Mouse (Mus musculus) left cerebral cortex, postnatal 36 days (tissue): Measurements from ENCODE around the gene Art2b. TPM values are rescaled to one million over a fixed set of nuclear protein-coding genes. Genes with fewer than 3 reads are reported as not detected.
A peak's percentile ranks its signal among the peaks of the same experiment; 100 is the strongest.
"Not testable (repeated sequence)": the region's sequence is repeated elsewhere in the genome, so short reads cannot be mapped to it uniquely, and the experiment has no call there.

ENCODE experiments used
- DNase-seq, 2 experiments: peaks; one replicate each; pipeline ENCODE4 v3.0.0; 2021 to 2022; ENCODE audit warnings: low spot score in 2 of 2, mixed read lengths in 1 of 2
- intact Hi-C: fragments of 180-260 bp; cut with DNase I; formaldehyde crosslinking; loops from one replicate; pipeline ENCODE4 v1.15.1; 2025
- total RNA-seq, 2 experiments: library from RNA; stranded (reverse); gene quantifications; 2 replicates each; pipeline ENCODE4 v1.2.3; 2021

Gene Art2b
- total RNA-seq, 2 experiments from 2014 or later, result not detected

DNA sequence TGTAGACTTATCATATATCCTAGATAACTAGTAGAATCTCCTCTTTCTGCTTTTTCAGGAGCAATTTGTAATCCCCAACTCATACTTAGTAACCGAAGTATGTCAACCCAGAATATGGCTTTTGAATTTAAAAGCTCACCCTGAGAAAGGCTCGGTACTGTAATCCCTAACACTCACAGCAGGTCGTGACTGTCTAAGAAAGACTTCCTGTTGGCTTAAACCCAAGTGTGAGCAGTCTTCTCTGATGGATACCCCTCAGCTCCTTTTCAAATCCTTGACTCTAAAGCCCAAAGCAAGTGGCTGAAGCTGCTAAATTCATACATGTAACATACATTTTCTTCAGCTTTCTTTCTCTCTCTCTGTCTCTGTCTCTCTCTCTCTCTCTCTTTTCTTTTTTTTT lies 11.0 kb downstream of the Art2b start:
- DNase-seq, result no peak
- intact Hi-C loops, result no loop called here

DNA sequence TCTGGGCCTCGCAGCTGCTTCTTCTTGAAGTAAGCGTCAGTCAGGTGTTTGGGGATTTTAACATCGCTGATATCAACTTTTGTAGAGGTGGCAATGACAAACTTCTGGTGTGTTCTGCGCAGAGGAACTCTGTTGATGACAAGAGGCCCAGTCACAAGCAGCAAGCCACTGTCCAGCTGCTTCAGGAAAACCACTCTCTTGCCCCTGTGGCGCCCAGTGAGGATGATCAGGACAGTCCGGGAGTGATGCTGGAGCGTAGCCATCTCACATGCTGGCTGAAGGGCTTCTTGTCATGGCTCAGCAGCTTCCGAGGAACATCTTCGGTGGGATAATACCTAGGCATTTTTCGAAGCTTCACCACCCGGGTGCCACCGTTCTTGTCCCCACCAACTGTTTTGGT lies 11.8 kb downstream of the Art2b start:
- intact Hi-C loops, DNase-seq: not testable (repeated sequence)

- DNase-seq, result no peak
- intact Hi-C loops, result no loop called here
These were observed 21.3 kb downstream of the Art2b start for GRCm38 (mm10) chr7:101564086-101564485.

DNA sequence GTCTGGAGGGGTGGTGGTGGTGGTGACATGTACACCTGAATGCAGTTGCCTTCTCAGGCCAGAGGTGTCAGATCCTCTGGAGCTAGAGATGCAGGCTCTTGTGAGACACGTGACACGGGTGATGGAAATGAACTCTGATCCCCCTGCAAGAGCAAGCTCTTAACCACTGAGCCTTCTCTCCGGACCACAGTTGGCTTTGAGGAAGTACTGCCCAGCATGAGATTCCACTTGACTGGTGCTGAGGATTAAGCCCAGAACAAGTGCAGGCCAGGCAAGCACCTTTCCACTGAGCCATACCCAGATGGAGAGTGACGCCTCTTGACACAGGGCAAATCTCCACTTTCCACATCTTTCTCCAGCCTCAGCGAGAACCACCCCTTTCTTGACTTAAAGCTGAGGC lies 26.0 kb downstream of the Art2b start:
- intact Hi-C loops, DNase-seq: not testable (repeated sequence)

GRCm38 (mm10) chr7:101557391-101557790 lies 28.0 kb downstream of the Art2b start:
- no peak for DNase-seq
- intact Hi-C loops, result loop anchor here (2.0 kb wide), 1 partner anchor 25 kb away; no protein-coding TSS in a partner anchor

DNA sequence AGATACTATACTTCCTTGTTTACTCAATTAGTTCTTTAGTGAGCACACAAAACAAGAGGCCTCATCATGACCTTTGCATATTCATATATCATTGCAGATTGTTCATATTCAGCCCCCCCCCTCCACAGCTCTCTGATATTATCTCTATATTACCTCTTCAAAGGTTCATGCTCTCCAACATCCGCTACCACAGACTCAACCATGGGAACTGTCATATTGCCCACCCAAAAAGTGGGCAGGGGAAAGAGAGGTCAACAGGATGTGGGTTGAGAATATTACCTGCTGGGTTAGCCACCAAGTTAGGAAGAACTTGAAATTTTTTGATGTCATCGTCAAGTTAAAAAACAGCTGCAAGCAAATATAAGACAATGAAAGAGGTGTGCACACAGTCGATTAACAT lies 29.9 kb downstream of the Art2b start:
- DNase-seq, intact Hi-C loops: not testable (repeated sequence)

GRCm38 (mm10) chr7:101551530-101551929 lies 33.9 kb downstream of the Art2b start:
- intact Hi-C loops, result no loop called here
- DNase-seq, result no peak

DNA sequence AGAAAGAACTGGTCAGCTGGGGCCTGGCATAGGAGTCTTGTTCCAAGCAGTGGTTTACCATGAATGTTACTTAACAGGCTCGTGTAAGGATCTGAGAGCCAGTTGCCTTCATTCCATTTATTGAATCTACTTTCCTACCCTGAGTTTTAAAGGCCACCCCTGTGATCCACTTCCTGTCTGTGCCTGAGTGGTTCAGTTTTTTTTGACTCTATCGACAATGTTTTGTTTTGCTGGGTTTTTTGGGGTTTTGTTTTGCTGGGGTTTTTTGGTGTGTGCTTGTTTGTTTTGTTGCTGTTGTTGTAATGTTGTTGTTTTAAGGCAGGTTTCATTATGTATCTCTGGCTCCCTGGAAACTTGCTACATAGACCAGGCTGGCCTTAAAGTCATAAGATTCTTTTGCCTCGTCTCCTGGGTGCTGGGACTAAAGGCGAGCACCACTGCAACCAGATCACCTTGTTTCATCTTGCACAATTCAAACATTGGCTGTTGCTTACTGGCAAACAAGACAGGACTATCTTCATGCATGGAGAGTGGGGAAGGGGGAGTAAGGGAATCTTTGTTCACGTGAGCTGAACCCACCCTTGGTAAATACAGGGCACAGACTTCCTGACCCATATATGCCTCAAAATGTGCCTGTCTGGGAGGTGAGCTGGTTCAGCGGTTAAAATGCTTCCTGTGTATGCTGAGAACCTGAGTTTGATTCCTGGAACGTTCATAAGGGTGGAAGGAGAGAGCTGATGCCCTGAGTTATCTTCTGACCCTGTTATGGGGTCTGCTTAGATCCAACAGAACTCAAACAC lies 34.5 kb downstream of the Art2b start:
- intact Hi-C loops, result no loop called here
- no peak for DNase-seq

GRCm38 (mm10) chr7:101549266-101549665 lies 36.1 kb downstream of the Art2b start:
- no peak for DNase-seq
- intact Hi-C loops, result no loop called here

DNA sequence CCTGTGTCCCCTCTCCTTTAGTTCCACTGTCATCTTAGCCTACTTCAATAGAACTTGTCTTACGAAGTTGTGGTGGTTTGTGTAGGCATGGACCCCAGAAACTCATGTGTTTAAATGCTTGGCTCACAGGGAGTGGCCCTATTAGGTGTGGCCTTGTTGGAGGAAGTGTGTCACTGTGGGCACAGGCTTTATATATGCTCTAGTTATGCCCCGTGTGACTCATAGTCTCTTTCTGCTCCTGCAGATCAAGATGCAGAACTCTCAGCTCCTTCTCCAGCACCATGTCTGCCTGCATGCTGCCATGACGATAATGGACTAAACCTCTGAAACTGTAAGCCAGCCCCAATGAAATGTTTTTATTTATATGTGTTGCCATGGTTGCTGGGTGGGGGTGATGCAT lies 37.7 kb downstream of the Art2b start:
- no peak for DNase-seq
- intact Hi-C loops, result no loop called here

GRCm38 (mm10) chr7:101541734-101542133 lies 43.7 kb downstream of the Art2b start:
- intact Hi-C loops, result loop anchor here (1.0 kb wide), 2 partner anchors 76 to 91 kb away; no protein-coding TSS in a partner anchor
- DNase-seq, result peak; percentile 41 to 43

DNA sequence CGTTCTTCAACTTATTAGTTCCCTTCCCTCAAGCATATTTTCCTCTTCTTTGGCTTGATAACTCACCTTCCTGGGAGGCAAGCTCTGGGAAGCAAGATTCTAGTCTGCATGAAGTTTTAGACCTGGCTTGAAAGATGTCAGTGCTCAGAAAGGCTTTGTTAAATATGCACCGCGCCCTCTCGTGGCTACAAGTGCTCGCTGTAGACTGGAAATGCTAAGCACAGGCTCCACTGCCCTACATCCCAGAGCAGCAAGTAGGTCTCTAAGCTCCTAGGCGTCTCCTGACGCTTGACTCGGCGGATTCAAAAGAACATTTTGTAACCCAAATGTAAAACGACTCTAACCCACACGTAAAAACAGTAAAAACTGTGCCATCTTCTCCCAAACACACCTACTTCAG lies 44.3 kb downstream of the Art2b start:
- intact Hi-C loops, result loop anchor here (1.0 kb wide), 2 partner anchors 76 to 91 kb away; no protein-coding TSS in a partner anchor
- DNase-seq, result peak; percentile 78 to 81

DNA sequence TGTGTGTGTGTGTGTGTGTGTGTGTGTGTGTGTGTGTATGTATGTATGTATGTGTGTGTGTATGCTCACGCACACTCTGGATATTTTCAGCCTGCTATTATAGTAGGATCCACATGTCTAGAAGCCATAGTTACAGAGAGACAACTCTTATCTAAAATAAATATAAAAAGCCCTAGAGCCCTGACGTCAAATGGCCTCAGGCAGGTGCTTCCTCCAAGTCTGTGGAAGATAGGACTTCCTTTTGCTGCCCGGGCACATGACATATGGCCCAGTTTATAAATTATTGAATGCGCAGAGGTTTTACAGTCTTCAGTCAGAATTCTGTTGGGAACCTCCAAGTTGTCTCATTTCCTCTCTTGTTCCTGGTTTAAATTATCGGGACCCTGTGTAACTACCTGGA lies 44.7 kb downstream of the Art2b start:
- no peak for DNase-seq
- intact Hi-C loops, result loop anchor here (1.0 kb wide), 2 partner anchors 77 to 90 kb away; no protein-coding TSS in a partner anchor

DNA sequence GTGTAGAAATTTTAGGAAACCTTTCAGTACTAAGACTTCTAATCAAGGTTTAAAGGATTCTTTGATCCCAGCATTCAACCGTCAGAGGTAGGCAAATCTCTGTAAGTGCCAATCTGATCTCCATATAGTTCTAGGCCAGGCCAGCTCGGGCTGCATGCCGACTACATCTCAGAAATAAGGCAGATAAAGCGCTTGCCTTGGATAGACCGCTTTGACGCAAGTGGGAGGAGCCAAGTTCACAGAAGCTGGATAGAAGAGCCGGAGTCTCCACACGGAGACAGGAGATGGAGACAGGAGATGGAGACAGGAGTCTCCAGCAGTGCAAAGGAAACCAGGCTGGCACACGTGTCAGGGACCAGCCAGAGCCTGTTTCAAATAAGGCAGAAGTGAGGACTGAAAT lies 45.6 kb downstream of the Art2b start:
- intact Hi-C loops, result loop anchor here (2.0 kb wide), 2 partner anchors 35 to 127 kb away; no protein-coding TSS in a partner anchor
- DNase-seq, result no peak

DNA sequence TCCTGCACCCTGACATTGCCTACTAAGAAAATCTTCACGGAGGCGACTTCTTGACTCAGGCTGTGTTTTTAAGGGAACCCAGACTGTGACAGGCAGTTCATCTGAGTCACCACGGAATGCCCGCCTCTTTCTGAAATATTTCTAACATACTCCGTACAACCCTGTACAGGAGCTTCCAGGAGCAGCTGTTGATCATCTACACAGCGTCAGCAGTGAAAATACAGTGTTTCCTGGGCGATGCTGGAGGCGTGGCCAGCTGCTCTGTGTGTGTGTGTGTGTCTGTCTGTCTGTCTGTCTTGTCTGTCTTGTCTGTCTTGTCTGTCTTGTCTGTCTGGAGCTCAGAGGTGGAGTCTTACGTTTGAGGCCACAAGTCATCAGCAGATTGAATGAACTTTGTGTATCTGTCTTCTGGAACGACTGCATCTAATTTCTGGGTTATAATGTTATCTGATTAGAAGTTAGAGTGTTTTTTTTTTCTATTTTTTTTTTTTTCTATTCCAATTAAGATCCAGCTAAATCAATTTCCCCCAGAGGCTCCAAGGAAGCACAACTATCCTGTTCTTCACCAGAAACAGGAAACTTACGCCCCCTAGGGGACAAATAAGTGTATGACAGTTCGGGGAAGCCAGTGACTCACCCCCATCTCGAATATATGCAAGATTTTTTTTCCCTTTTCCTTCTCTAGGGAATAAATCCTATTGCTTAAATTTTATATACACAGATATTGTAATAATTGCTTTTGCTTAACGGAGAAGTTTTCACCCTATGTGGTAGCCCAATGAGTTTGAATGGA lies 47.1 kb downstream of the Art2b start:
- DNase-seq, result peak in 1 of 2 experiments; percentile 55
- intact Hi-C loops, result loop anchor here (2.0 kb wide), 2 partner anchors 34 to 126 kb away; no protein-coding TSS in a partner anchor

GRCm38 (mm10) chr7:101537541-101537940 lies 47.9 kb downstream of the Art2b start:
- intact Hi-C loops, result no loop called here
- DNase-seq, result peak in 1 of 2 experiments; percentile 35

DNA sequence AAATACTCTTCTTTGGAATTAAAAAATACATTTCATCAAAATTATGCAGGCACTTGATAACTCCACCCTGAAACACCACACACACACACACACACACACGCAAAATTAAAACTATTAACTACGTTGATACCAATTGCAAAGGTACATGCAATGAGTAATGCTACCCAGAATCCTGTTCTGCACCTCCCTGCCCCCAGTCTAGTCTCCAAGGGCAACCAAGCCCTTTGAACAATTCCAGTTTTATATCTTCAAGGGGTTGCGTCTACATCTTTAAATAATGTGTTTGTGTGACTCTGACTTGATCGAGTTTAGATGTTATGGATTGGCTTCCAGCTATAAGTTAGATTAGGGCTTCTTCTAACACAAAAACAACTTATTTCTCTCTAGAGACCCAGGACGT lies 49.9 kb downstream of the Art2b start:
- intact Hi-C loops, result no loop called here
- no peak for DNase-seq

DNA sequence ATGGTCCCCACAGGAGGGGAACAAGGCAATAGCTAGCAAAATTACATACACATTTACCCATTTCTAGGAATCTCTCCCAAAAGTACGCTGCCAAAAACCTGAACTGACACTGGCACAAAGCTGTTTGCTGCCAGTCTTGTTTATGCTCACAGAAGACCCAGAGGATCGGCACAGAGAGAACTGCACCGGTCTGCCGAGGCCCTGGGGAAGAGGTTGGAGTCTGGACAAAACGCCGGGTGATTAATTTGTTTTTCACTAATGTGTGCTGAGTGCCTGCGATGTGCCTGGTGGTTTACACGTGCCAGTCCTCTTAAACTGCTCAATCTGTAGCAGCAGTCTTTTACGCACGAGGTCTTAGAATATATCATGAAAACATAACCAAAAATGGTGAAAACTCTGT lies 50.3 kb downstream of the Art2b start:
- intact Hi-C loops, result no loop called here

DNA sequence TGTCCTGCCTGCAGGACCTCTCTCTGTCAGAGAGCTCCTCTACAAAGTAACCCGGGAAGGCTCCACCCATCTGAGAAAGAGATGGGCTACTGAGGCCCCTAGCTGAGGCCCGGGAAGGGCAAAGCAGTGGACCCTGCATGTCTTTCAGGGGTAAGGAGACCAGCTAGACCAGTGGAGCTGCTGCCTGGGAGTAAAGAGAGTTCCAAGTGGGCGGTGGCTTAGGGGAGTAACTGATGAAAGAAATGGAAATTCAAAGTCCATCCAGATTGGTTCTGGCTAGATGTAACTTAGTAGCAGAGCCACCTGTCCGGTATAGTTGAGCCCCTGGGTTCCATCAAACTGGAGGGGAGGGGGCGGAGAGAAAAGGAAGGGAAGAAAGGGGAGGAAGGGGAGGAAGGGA lies 51.0 kb downstream of the Art2b start:
- DNase-seq, result no peak
- intact Hi-C loops, result no loop called here

More for the DNA sequence above, 50.3 kb downstream of the Art2b start:
- DNase-seq, result peak in 1 of 2 experiments; percentile 40
